Mouse (Mus musculus): Measurements from ENCODE around the gene Gm6614. TPM values are rescaled to one million over a fixed set of nuclear protein-coding genes. Genes with fewer than 3 reads are reported as not detected.

Gene Gm6614
- polyA plus RNA-seq, 1 experiment from 2014 or later: not detected

DNA sequence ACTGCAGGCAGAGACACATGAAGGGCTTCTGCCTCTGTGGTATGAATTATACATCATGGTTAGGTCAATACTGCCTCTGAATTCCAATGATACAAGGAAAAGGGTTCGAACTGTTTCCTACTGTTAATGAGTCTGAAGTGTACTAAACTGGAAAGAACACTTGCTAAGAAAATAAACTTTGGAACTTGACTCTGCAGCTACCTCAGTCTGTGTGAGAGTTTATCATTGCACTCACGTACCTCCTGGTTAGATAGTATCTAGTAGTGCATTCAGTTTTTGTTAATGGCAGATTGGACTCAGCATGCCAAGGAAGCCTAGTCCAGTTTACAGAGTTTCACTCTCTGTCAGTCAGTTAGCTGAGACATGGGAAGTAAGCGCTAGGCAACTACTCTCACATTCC lies 26.6 kb downstream of the Gm6614 start:
- H3K4me2 ChIP-seq: no peak overlapping the region
- H3K4me1 ChIP-seq (ENCODE audit: control insufficient read depth, insufficient read depth, low read length): no peaks in the 10 kb centered on the region
- no peak overlapping the region for H3K4me3 ChIP-seq (ENCODE audit: low read depth, low read length)
- H3K9ac ChIP-seq (ENCODE audit: low read length): no peak overlapping the region
- 80% methylated on average over 3 of the region's 3 CpGs for WGBS
- ATAC-seq (ENCODE audit: low FRiP score) (no peak), DNase-seq (ENCODE audit: low spot score, missing footprints) (peak; percentile 56)
- no peak overlapping the region for H3K27ac ChIP-seq (ENCODE audit: low read depth, low read length)
- H3K9me3 ChIP-seq (ENCODE audit: control insufficient read depth, low read length): no peaks in the 10 kb centered on the region
- no peaks in the 10 kb centered on the region for H3K27me3 ChIP-seq (ENCODE audit: control insufficient read depth, insufficient read depth, low read length)
- H3K36me3 ChIP-seq (ENCODE audit: control insufficient read depth, insufficient read depth, low read length): no peaks in the 10 kb centered on the region

GRCm38 (mm10) chr6:141962420-141962819 lies 48.8 kb downstream of the Gm6614 start:
- Histone ChIP-seq H3K27ac (ENCODE audit: low read depth, low read length) (no peak overlapping the region), H3K4me1 (ENCODE audit: control insufficient read depth, insufficient read depth, low read length) (no peaks in the 10 kb centered on the region), H3K36me3 (ENCODE audit: control insufficient read depth, insufficient read depth, low read length) (no peaks in the 10 kb centered on the region), H3K9me3 (ENCODE audit: control insufficient read depth, low read length) (no peaks in the 10 kb centered on the region), H3K4me3 (ENCODE audit: low read depth, low read length) (no peak overlapping the region), H3K4me2 (no peak overlapping the region), H3K27me3 (ENCODE audit: control insufficient read depth, insufficient read depth, low read length) (no peaks in the 10 kb centered on the region), H3K9ac (ENCODE audit: low read length) (no peak overlapping the region)
- DNase-seq (ENCODE audit: low spot score, missing footprints): peak; percentile 39
- ATAC-seq (ENCODE audit: low FRiP score): no peak
- 73% methylated on average over 1 of the region's 1 CpGs for WGBS

GRCm38 (mm10) chr6:141961861-141962260 lies 49.4 kb downstream of the Gm6614 start:
- DNase-seq (ENCODE audit: low spot score, missing footprints): no peak
- H3K4me2 ChIP-seq: no peak overlapping the region
- no peak overlapping the region for H3K4me3 ChIP-seq (ENCODE audit: low read depth, low read length)
- no peaks in the 10 kb centered on the region for H3K9me3 ChIP-seq (ENCODE audit: control insufficient read depth, low read length)
- ATAC-seq (ENCODE audit: low FRiP score): no peak
- no peaks in the 10 kb centered on the region for H3K4me1 ChIP-seq (ENCODE audit: control insufficient read depth, insufficient read depth, low read length)
- WGBS: 95% methylated on average over 3 of the region's 3 CpGs
- no peak overlapping the region for H3K9ac ChIP-seq (ENCODE audit: low read length)
- no peaks in the 10 kb centered on the region for H3K27me3 ChIP-seq (ENCODE audit: control insufficient read depth, insufficient read depth, low read length)
- no peak overlapping the region for H3K27ac ChIP-seq (ENCODE audit: low read depth, low read length)
- H3K36me3 ChIP-seq (ENCODE audit: control insufficient read depth, insufficient read depth, low read length): no peaks in the 10 kb centered on the region

GRCm38 (mm10) chr6:141960482-141960881 lies 50.7 kb downstream of the Gm6614 start:
- Histone ChIP-seq H3K4me3 (ENCODE audit: low read depth, low read length) (no peak overlapping the region), H3K27ac (ENCODE audit: low read depth, low read length) (no peak overlapping the region), H3K27me3 (ENCODE audit: control insufficient read depth, insufficient read depth, low read length) (no peaks in the 10 kb centered on the region), H3K9me3 (ENCODE audit: control insufficient read depth, low read length) (no peaks in the 10 kb centered on the region), H3K4me2 (no peak overlapping the region), H3K4me1 (ENCODE audit: control insufficient read depth, insufficient read depth, low read length) (no peaks in the 10 kb centered on the region), H3K36me3 (ENCODE audit: control insufficient read depth, insufficient read depth, low read length) (no peaks in the 10 kb centered on the region), H3K9ac (ENCODE audit: low read length) (no peak overlapping the region)
- DNase-seq (ENCODE audit: low spot score, missing footprints) (peak; percentile 26), ATAC-seq (ENCODE audit: low FRiP score) (no peak)
- 79% methylated on average over 5 of the region's 5 CpGs for WGBS

GRCm38 (mm10) chr6:141946862-141947261 lies 64.4 kb downstream of the Gm6614 start, which contains the start of gene Slco1a1:
Slco1a1 (minus strand) TSS chr6:141946962.
- no peak for ATAC-seq (ENCODE audit: low FRiP score)
- no peaks in the 10 kb centered on the region for H3K4me1 ChIP-seq (ENCODE audit: control insufficient read depth, insufficient read depth, low read length)
- no peak for DNase-seq (ENCODE audit: low spot score, missing footprints)
- H3K27me3 ChIP-seq (ENCODE audit: control insufficient read depth, insufficient read depth, low read length): no peaks in the 10 kb centered on the region
- H3K36me3 ChIP-seq (ENCODE audit: control insufficient read depth, insufficient read depth, low read length): no peaks in the 10 kb centered on the region
- no peak within 1 kb of the TSS for H3K9ac ChIP-seq (ENCODE audit: low read length)
- no peak within 1 kb of the TSS for H3K27ac ChIP-seq (ENCODE audit: low read depth, low read length)
- no peaks in the 10 kb centered on the region for H3K9me3 ChIP-seq (ENCODE audit: control insufficient read depth, low read length)
- no peak within 1 kb of the TSS for H3K4me2 ChIP-seq
- H3K4me3 ChIP-seq (ENCODE audit: low read depth, low read length): no peak within 1 kb of the TSS

- H3K9ac ChIP-seq (ENCODE audit: low read length): no peak overlapping the region
- H3K27me3 ChIP-seq (ENCODE audit: control insufficient read depth, insufficient read depth, low read length): no peaks in the 10 kb centered on the region
- DNase-seq (ENCODE audit: low spot score, missing footprints) (no peak), ATAC-seq (ENCODE audit: low FRiP score) (no peak)
- H3K27ac ChIP-seq (ENCODE audit: low read depth, low read length): no peak overlapping the region
- H3K9me3 ChIP-seq (ENCODE audit: control insufficient read depth, low read length): no peaks in the 10 kb centered on the region
- H3K4me1 ChIP-seq (ENCODE audit: control insufficient read depth, insufficient read depth, low read length): no peaks in the 10 kb centered on the region
- WGBS: 84% methylated on average over 1 of the region's 1 CpGs
- no peak overlapping the region for H3K4me2 ChIP-seq
- no peaks in the 10 kb centered on the region for H3K36me3 ChIP-seq (ENCODE audit: control insufficient read depth, insufficient read depth, low read length)
- H3K4me3 ChIP-seq (ENCODE audit: low read depth, low read length): no peak overlapping the region
These were observed 70.8 kb downstream of the Gm6614 start for GRCm38 (mm10) chr6:141940451-141940850.

Other genes with a start within 250 kb of the Gm6614 start
- not detected in 2 replicates for gene Gm5724, start 237.6 kb downstream of the Gm6614 start, polyA plus RNA-seq (2014; fragmentation: Nextera tagmentation; extraction: Ambion mirVana)
- not detected in 2 replicates for gene Slco1a4, start 155.2 kb downstream of the Gm6614 start, polyA plus RNA-seq (2014; fragmentation: Nextera tagmentation; extraction: Ambion mirVana)
- gene Slco1a1, start 64.5 kb downstream of the Gm6614 start, polyA plus RNA-seq (2014; fragmentation: Nextera tagmentation; extraction: Ambion mirVana): not detected in 2 replicates
- not detected in 2 replicates for gene Slco1a6, start 197.1 kb upstream of the Gm6614 start, polyA plus RNA-seq (2014; fragmentation: Nextera tagmentation; extraction: Ambion mirVana)

Data from midbrain, embryonic 11.5 days (tissue).